Mouse (Mus musculus) erythroblast, embryonic 14.5 days (primary cell): ENCODE measurements around the gene Prkn.

Experiments used
- GATA1 ChIP-seq: IDR thresholded peaks from 2 replicates; pipeline ENCODE4 v1.6.1; 2012; ENCODE audit warnings: low read length, inconsistent platforms, mixed read lengths
- TAL1 ChIP-seq: IDR thresholded peaks from 3 replicates; pipeline ENCODE4 v1.6.1; 2012; ENCODE audit warnings: low read length, inconsistent platforms, mixed read lengths

DNA sequence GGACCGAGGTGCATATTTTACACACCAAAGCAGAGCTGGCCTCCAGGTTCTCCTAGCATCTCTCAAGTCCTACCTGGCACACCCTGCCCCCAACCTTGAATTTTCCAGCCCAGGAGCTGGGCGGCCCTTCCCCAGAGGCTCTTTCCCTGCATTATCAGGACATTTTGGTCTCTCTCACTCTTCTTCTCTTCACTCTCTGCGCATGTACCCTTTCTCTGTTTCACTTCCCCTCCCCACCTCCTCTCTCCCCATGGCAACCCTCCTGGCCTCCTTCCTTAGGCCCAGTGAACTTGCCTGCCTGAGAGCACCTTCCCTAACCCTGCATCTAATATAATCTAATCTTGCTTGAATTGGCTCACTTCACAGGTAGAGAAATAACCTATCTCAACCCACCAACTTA lies 996.9 kb downstream of the Prkn start:
- TF ChIP-seq TAL1 (no peak), GATA1 (no peak)
